Mouse (Mus musculus): ENCODE measurements at regions not wholly inside any gene's neighbourhood (a gene's known extent, or its start where the extent isn't known, plus 50 kb on each side); places are given as distances from the start of the nearest gene placed in this dataset.

GRCm38 (mm10) chr6:99842723-99843122 is 116.5 kb upstream of the Prok2 start:
- H3K27me3 ChIP-seq (ENCODE audit: control insufficient read depth, insufficient read depth, low read length), result 0 out of 2 replicates have a peak, but pooled peaks cover 11% of the 10 kb centered on the region
- ATAC-seq (ENCODE audit: insufficient read depth, low read depth), result no peak
- no peak overlapping the region for H3K9ac ChIP-seq (replicated peaks; ENCODE audit: low read depth, low read length)
- H3K9me3 ChIP-seq (replicated peaks; ENCODE audit: control insufficient read depth, low read length), result no peaks in the 10 kb centered on the region
- H3K4me3 ChIP-seq (ENCODE audit: low read depth, low read length), result no peak overlapping the region
- H3K36me3 ChIP-seq (replicated peaks; ENCODE audit: control insufficient read depth, insufficient read depth, low read length), result no peaks in the 10 kb centered on the region
- TF ChIP-seq EP300 (IDR thresholded peaks at IDR 0.05; ENCODE audit: low read depth), result no peak
- no peak for TF ChIP-seq CTCF (IDR thresholded peaks at IDR 0.05; ENCODE audit: low read depth)
- no peak overlapping the region for H3K4me2 ChIP-seq (ENCODE audit: low read depth, low read length)
- H3K4me1 ChIP-seq (ENCODE audit: control insufficient read depth, insufficient read depth), result no peaks in the 10 kb centered on the region
- no peak for DNase-seq (ENCODE audit: low spot score)
- no peak overlapping the region for H3K27ac ChIP-seq (ENCODE audit: low read depth)

DNA sequence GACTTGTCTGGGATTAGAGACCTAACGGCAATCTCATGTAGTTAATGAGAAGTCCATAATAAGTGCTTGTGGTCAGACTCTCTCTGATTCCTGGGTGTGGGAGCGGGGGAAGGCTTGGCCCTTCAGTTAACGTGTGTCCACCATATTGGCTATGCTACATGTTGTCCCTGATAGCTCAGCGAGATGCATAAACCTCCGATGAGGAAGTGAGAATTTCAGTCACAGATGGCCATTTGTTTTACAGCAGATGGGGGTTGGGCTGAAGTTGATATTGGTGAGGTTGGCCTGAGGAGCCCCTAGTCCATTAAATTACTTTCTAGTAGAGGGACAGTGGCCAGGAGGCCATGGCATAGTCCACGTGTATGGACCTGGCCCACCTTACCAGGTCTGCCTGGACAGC is 114.6 kb upstream of the Prok2 start:
- no peak overlapping the region for H3K4me2 ChIP-seq (ENCODE audit: low read depth, low read length)
- TF ChIP-seq CTCF (IDR thresholded peaks at IDR 0.05; ENCODE audit: low read depth) (no peak), EP300 (IDR thresholded peaks at IDR 0.05; ENCODE audit: low read depth) (no peak)
- 86% methylated on average over 6 of the region's 6 CpGs for WGBS
- H3K4me1 ChIP-seq (ENCODE audit: control insufficient read depth, insufficient read depth), result no peaks in the 10 kb centered on the region
- no peaks in the 10 kb centered on the region for H3K36me3 ChIP-seq (replicated peaks; ENCODE audit: control insufficient read depth, insufficient read depth, low read length)
- no peak for ATAC-seq (ENCODE audit: insufficient read depth, low read depth)
- H3K27me3 ChIP-seq (ENCODE audit: control insufficient read depth, insufficient read depth, low read length), result 0 out of 2 replicates have a peak, but pooled peaks cover 11% of the 10 kb centered on the region
- H3K9ac ChIP-seq (replicated peaks; ENCODE audit: low read depth, low read length), result no peak overlapping the region
- no peak overlapping the region for H3K27ac ChIP-seq (ENCODE audit: low read depth)
- no peak overlapping the region for H3K4me3 ChIP-seq (ENCODE audit: low read depth, low read length)
- H3K9me3 ChIP-seq (replicated peaks; ENCODE audit: control insufficient read depth, low read length), result no peaks in the 10 kb centered on the region
- no peak for DNase-seq (ENCODE audit: low spot score)

GRCm38 (mm10) chr6:99833323-99833722 is 107.1 kb upstream of the Prok2 start:
- 0 out of 2 replicates have a peak, but pooled peaks cover 3% of the 10 kb centered on the region for H3K27me3 ChIP-seq (ENCODE audit: control insufficient read depth, insufficient read depth, low read length)
- H3K36me3 ChIP-seq (replicated peaks; ENCODE audit: control insufficient read depth, insufficient read depth, low read length), result no peaks in the 10 kb centered on the region
- H3K9me3 ChIP-seq (replicated peaks; ENCODE audit: control insufficient read depth, low read length), result no peaks in the 10 kb centered on the region
- TF ChIP-seq EP300 (IDR thresholded peaks at IDR 0.05; ENCODE audit: low read depth) (no peak), CTCF (IDR thresholded peaks at IDR 0.05; ENCODE audit: low read depth) (no peak)
- H3K27ac ChIP-seq (ENCODE audit: low read depth), result no peak overlapping the region
- ATAC-seq (ENCODE audit: insufficient read depth, low read depth) (peak; percentile 95), DNase-seq (ENCODE audit: low spot score) (peak; percentile 78)
- no peak overlapping the region for H3K4me2 ChIP-seq (ENCODE audit: low read depth, low read length)
- H3K4me3 ChIP-seq (ENCODE audit: low read depth, low read length), result no peak overlapping the region
- 5% methylated on average over 3 of the region's 3 CpGs for WGBS
- H3K9ac ChIP-seq (replicated peaks; ENCODE audit: low read depth, low read length), result no peak overlapping the region
- no peaks in the 10 kb centered on the region for H3K4me1 ChIP-seq (ENCODE audit: control insufficient read depth, insufficient read depth)

DNA sequence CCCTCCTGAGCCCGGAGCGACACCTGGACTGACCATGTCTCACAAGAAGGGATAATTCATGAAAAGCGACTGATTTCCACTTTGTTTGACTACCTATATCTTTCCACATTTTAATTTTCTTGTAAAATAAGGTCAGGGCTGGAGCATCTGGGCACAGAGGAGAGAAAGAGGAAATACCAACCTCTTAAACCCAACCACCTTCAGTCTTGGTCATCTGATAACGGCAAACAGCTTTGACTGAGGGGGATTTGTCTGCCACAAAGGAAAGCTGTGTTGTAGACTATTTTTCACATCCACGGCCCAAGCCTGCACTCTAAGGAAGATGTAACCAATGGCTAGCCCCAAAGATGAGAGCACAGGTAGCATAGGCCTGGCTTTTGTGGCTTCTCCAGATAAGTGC is 101.4 kb upstream of the Prok2 start:
- DNase-seq (ENCODE audit: low spot score) (no peak), ATAC-seq (ENCODE audit: insufficient read depth, low read depth) (no peak)
- Histone ChIP-seq H3K27me3 (ENCODE audit: control insufficient read depth, insufficient read depth, low read length) (no peaks in the 10 kb centered on the region), H3K9me3 (replicated peaks; ENCODE audit: control insufficient read depth, low read length) (no peaks in the 10 kb centered on the region), H3K4me2 (ENCODE audit: low read depth, low read length) (no peak overlapping the region), H3K27ac (ENCODE audit: low read depth) (no peak overlapping the region), H3K4me3 (ENCODE audit: low read depth, low read length) (no peak overlapping the region), H3K9ac (replicated peaks; ENCODE audit: low read depth, low read length) (no peak overlapping the region), H3K4me1 (ENCODE audit: control insufficient read depth, insufficient read depth) (no peaks in the 10 kb centered on the region), H3K36me3 (replicated peaks; ENCODE audit: control insufficient read depth, insufficient read depth, low read length) (no peaks in the 10 kb centered on the region)
- TF ChIP-seq EP300 (IDR thresholded peaks at IDR 0.05; ENCODE audit: low read depth), result no peak
- TF ChIP-seq CTCF (IDR thresholded peaks at IDR 0.05; ENCODE audit: low read depth), result no peak
- WGBS, result 87% methylated on average over 5 of the region's 5 CpGs

DNA sequence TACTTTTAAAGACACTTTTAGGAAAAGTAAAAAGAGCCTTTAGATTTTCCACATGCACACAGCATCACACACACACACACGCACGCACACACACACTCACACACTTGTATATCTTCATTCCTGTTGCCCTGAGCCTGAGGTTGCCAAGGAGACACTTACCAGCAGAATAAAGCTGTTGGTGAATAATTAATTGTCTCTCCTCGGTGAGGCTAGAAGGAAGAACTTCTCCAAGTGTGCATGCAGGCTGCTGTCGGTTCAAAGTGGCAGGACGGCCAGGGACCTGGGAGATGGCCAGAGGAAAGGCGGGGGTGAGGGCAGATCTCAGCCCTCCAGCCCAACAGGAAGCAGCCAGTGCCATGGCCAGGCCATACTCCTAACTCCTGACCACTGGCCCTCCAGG is 98.6 kb upstream of the Prok2 start:
- DNase-seq (ENCODE audit: low spot score) (no peak), ATAC-seq (ENCODE audit: insufficient read depth, low read depth) (no peak)
- peaks cover 9% of the 10 kb centered on the region; the same call in 1 of the 2 replicates for H3K27me3 ChIP-seq (ENCODE audit: control insufficient read depth, insufficient read depth, low read length)
- no peak overlapping the region for H3K9ac ChIP-seq (replicated peaks; ENCODE audit: low read depth, low read length)
- no peaks in the 10 kb centered on the region for H3K36me3 ChIP-seq (replicated peaks; ENCODE audit: control insufficient read depth, insufficient read depth, low read length)
- 74% methylated on average over 6 of the region's 6 CpGs for WGBS
- no peak overlapping the region for H3K4me2 ChIP-seq (ENCODE audit: low read depth, low read length)
- no peak overlapping the region for H3K27ac ChIP-seq (ENCODE audit: low read depth)
- no peaks in the 10 kb centered on the region for H3K9me3 ChIP-seq (replicated peaks; ENCODE audit: control insufficient read depth, low read length)
- no peak for TF ChIP-seq CTCF (IDR thresholded peaks at IDR 0.05; ENCODE audit: low read depth)
- no peak for TF ChIP-seq EP300 (IDR thresholded peaks at IDR 0.05; ENCODE audit: low read depth)
- H3K4me1 ChIP-seq (ENCODE audit: control insufficient read depth, insufficient read depth), result no peaks in the 10 kb centered on the region
- H3K4me3 ChIP-seq (ENCODE audit: low read depth, low read length), result no peak overlapping the region

- Histone ChIP-seq H3K36me3 (replicated peaks; ENCODE audit: control insufficient read depth, insufficient read depth, low read length) (no peaks in the 10 kb centered on the region), H3K27me3 (ENCODE audit: control insufficient read depth, insufficient read depth, low read length) (peaks cover 11% of the 10 kb centered on the region; the same call in 1 of the 2 replicates), H3K4me1 (ENCODE audit: control insufficient read depth, insufficient read depth) (no peaks in the 10 kb centered on the region), H3K9ac (replicated peaks; ENCODE audit: low read depth, low read length) (no peak overlapping the region), H3K4me2 (ENCODE audit: low read depth, low read length) (no peak overlapping the region), H3K27ac (ENCODE audit: low read depth) (0 out of 2 replicates have a peak overlapping the region, but pooled peaks have one; percentile 0), H3K4me3 (ENCODE audit: low read depth, low read length) (no peak overlapping the region), H3K9me3 (replicated peaks; ENCODE audit: control insufficient read depth, low read length) (no peaks in the 10 kb centered on the region)
- TF ChIP-seq CTCF (IDR thresholded peaks at IDR 0.05; ENCODE audit: low read depth) (no peak), EP300 (IDR thresholded peaks at IDR 0.05; ENCODE audit: low read depth) (no peak)
- DNase-seq (ENCODE audit: low spot score) (peak; percentile 22), ATAC-seq (ENCODE audit: insufficient read depth, low read depth) (peak; percentile 47; the same call in 1 of the 2 replicates)
- WGBS, result 54% methylated on average over 2 of the region's 2 CpGs
Observed at GRCm38 (mm10) chr6:99822471-99822870, 96.3 kb upstream of the Prok2 start.
